Mouse (Mus musculus): Measurements from ENCODE around the gene Kcnt2. TPM values are rescaled to one million over a fixed set of nuclear protein-coding genes. Genes with fewer than 3 reads are reported as not detected.

Gene Kcnt2
- polyA plus RNA-seq, 1 experiment: not detected

DNA sequence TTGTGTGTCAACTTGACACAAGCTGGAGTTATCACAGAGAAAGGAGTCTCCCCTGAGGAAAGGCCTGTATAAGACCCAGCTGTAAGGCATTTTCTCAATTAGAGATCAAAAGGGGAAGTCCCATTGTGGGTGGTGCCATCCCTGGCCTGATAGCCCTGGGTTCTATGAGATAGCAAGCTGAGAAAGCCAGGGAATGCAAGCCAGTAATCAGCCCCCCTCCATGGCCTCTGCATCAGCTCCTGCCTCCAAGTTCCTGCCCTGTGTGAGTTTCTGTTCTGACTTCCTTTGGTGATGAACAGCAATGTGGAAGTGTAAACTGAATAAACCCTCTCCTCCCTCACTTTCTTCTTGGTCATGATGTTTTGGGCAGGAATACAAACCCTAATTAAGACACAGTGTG lies 29.9 kb downstream of the Kcnt2 start:
- TF ChIP-seq POLR2A (IDR thresholded peaks at IDR 0.05; ENCODE audit: borderline replicate concordance, low read depth, low read length): no peak
- H3K4me3 ChIP-seq (ENCODE audit: insufficient read depth, low read length): no peak overlapping the region
- no peaks in the 10 kb centered on the region for H3K4me1 ChIP-seq (ENCODE audit: control insufficient read depth, insufficient read depth, low read length)
- no peak overlapping the region for H3K27ac ChIP-seq (ENCODE audit: insufficient read depth, low read depth, low read length)

DNA sequence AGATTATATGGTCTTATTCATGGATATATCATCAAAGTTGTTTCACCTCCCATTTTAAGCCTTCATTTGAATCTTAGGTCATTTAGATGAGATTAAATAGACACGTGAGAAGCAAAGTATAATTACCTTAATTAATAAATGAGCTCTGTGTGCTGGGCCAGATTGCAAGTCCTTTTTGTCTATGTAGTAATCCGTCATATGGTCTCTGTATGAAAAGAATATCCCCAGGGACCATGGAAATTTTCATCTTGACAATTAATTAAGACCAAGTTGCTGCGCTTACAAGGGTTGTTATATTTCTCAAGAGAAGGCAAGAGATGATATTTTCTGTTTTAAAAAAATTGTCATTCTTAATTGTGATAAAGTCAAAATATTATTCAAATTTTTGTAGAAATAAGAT lies 47.2 kb downstream of the Kcnt2 start:
- no peaks in the 10 kb centered on the region for H3K4me1 ChIP-seq (ENCODE audit: control insufficient read depth, insufficient read depth, low read length)
- H3K27ac ChIP-seq (ENCODE audit: insufficient read depth, low read depth, low read length): no peak overlapping the region
- no peak overlapping the region for H3K4me3 ChIP-seq (ENCODE audit: insufficient read depth, low read length)
- TF ChIP-seq POLR2A (IDR thresholded peaks at IDR 0.05; ENCODE audit: borderline replicate concordance, low read depth, low read length) (no peak), CTCF (IDR thresholded peaks at IDR 0.05; ENCODE audit: low read depth, low read length) (no peak)

DNA sequence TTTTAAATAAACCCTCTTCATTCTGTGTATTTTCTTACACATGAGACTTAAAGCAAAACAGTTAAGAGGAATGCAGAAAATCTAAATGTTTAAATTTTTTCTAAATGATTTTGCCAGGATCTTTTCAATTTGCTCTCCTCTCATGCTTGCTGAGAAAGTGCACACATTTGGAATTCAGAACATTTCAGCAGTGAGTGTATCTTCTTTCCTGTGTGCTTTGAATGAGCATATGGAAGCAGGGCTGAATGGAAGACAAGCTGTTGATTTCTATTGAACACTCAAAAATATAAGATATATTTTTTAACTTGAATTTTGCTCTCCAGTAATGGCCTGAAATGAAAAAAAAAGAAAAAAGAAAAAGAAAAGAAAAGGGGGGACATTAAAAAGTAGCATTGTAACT lies 49.5 kb downstream of the Kcnt2 start:
- Histone ChIP-seq H3K27ac (ENCODE audit: insufficient read depth, low read depth, low read length) (no peak overlapping the region), H3K4me1 (ENCODE audit: control insufficient read depth, insufficient read depth, low read length) (no peaks in the 10 kb centered on the region), H3K4me3 (ENCODE audit: insufficient read depth, low read length) (no peak overlapping the region)
- TF ChIP-seq CTCF (IDR thresholded peaks at IDR 0.05; ENCODE audit: low read depth, low read length): no peak
- no peak for TF ChIP-seq POLR2A (IDR thresholded peaks at IDR 0.05; ENCODE audit: borderline replicate concordance, low read depth, low read length)

DNA sequence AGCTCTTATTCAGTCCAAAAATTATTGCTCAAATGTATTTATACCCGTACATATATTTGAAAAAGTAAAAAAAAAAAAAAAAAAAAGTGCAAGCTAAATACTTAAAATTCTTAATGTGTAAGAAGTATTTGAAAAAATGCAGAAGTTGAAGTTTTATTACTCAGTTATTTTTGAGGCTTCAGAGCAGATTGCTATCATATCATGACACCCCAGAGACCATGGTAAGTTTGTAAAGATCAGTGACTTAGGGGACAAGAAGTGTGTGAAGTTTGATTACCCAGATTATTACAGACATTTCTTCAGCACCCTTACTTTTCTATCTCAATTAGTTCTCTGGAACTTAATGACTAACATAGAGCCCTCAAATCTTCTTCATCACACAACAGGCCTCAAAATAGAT lies 58.3 kb downstream of the Kcnt2 start:
- no peak overlapping the region for H3K27ac ChIP-seq (ENCODE audit: insufficient read depth, low read depth, low read length)
- no peaks in the 10 kb centered on the region for H3K4me1 ChIP-seq (ENCODE audit: control insufficient read depth, insufficient read depth, low read length)
- H3K4me3 ChIP-seq (ENCODE audit: insufficient read depth, low read length): no peak overlapping the region
- TF ChIP-seq CTCF (IDR thresholded peaks at IDR 0.05; ENCODE audit: low read depth, low read length) (no peak), POLR2A (IDR thresholded peaks at IDR 0.05; ENCODE audit: borderline replicate concordance, low read depth, low read length) (no peak)

DNA sequence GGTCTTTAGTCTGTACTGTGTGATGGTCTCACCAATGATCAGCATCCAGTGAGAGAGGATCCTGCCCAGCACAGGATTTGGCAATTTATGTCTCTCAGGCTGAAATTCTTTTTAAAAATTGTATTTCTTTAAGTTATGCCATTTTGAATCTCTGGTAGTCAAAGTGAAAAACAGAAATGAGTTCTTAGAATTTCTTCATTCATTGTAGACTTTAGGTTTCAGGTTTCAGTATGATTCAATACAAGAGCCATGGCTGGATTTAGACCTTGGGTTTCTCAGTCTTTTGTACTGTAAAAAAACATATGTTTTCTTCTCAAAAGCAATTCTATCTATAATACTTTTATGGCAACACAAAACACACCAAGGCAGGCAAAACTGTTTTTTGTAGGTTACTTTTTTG lies 59.4 kb downstream of the Kcnt2 start:
- Histone ChIP-seq H3K27ac (ENCODE audit: insufficient read depth, low read depth, low read length) (no peak overlapping the region), H3K4me3 (ENCODE audit: insufficient read depth, low read length) (no peak overlapping the region), H3K4me1 (ENCODE audit: control insufficient read depth, insufficient read depth, low read length) (no peaks in the 10 kb centered on the region)
- TF ChIP-seq CTCF (IDR thresholded peaks at IDR 0.05; ENCODE audit: low read depth, low read length): no peak
- no peak for TF ChIP-seq POLR2A (IDR thresholded peaks at IDR 0.05; ENCODE audit: borderline replicate concordance, low read depth, low read length)

DNA sequence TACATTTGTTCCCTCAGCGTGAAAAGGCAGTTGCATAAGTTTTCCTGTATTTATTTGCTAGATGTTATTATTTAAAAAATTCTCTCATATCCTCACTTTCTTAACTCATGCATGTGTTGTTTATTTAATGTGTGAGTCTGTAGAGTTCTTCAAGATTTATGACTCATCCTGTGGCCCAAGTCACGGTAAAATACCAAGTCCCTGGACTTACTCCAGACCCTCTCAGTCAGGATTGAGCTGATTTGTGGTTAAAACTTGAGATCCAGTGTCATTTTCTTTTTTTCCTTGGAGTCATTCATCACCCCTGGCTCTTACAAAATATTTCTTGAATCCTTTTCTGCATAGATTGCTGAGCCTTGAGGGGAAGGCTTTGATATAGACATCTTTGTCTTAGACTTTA lies 60.4 kb downstream of the Kcnt2 start:
- TF ChIP-seq POLR2A (IDR thresholded peaks at IDR 0.05; ENCODE audit: borderline replicate concordance, low read depth, low read length): no peak
- no peak for TF ChIP-seq CTCF (IDR thresholded peaks at IDR 0.05; ENCODE audit: low read depth, low read length)
- no peaks in the 10 kb centered on the region for H3K4me1 ChIP-seq (ENCODE audit: control insufficient read depth, insufficient read depth, low read length)
- no peak overlapping the region for H3K27ac ChIP-seq (ENCODE audit: insufficient read depth, low read depth, low read length)
- H3K4me3 ChIP-seq (ENCODE audit: insufficient read depth, low read length): no peak overlapping the region

DNA sequence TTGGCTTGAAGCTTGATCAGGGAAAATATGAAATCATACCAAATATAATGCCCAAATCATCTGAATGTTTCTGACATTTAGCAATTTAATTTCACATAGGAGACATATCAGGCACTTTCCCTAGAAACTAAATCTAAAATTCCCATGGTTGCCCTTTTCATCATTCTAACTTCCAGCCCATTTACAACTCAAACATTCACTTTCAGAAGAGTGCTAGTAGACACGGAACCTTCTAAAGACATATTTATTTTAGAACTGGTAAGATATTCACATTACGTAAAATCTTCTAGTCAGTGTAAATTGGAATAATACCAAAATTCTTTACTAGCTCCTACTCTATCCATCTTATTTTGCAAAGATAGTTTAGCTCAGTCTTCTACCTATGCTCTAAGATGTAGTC lies 64.8 kb downstream of the Kcnt2 start:
- H3K27ac ChIP-seq (ENCODE audit: insufficient read depth, low read depth, low read length): no peak overlapping the region
- TF ChIP-seq CTCF (IDR thresholded peaks at IDR 0.05; ENCODE audit: low read depth, low read length) (no peak), POLR2A (IDR thresholded peaks at IDR 0.05; ENCODE audit: borderline replicate concordance, low read depth, low read length) (no peak)
- no peak overlapping the region for H3K4me3 ChIP-seq (ENCODE audit: insufficient read depth, low read length)
- no peaks in the 10 kb centered on the region for H3K4me1 ChIP-seq (ENCODE audit: control insufficient read depth, insufficient read depth, low read length)

DNA sequence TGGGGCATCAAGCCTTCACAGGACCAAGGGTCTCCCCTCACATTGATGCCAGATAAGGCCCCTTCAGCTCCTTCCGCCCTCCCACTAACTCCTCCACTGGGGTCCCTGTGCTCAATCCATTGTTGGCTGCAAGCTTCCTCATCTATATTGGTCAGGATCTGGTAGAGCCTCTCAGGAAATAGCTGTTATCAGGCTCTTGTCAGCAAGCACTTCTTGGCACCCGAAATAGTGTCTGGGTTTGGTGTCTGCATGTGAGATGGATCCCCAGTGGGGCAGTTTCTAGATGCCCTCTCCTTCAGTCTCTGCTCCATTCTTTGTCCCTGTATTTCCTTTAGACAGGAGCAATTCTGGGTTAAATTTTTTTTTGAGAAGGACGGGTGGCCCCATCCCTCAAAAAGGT lies 79.1 kb downstream of the Kcnt2 start:
- Histone ChIP-seq H3K27ac (ENCODE audit: insufficient read depth, low read depth, low read length) (no peak overlapping the region), H3K4me1 (ENCODE audit: control insufficient read depth, insufficient read depth, low read length) (no peaks in the 10 kb centered on the region), H3K4me3 (ENCODE audit: insufficient read depth, low read length) (no peak overlapping the region)
- TF ChIP-seq POLR2A (IDR thresholded peaks at IDR 0.05; ENCODE audit: borderline replicate concordance, low read depth, low read length): no peak
- no peak for TF ChIP-seq CTCF (IDR thresholded peaks at IDR 0.05; ENCODE audit: low read depth, low read length)

DNA sequence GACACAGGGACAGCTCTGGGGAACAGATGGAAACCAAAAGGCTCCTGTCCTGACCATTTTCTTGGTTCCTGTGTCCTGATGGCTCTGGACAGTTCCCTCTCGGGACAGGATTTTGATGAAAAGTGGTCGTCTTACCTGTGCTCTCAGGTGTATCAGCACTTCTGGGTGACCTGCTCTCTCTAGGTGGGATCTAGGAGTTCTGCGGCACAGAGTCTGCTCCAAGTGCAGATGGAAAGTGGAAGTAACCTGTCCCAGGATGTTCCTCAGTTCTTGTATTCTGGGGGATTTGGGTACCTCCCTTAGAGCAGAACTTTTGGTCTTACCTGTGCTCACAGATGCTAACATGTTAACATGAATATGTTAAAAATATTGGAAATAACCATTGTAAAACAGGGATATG lies 80.8 kb downstream of the Kcnt2 start:
- H3K4me3 ChIP-seq (ENCODE audit: insufficient read depth, low read length): no peak overlapping the region
- TF ChIP-seq CTCF (IDR thresholded peaks at IDR 0.05; ENCODE audit: low read depth, low read length): no peak
- TF ChIP-seq POLR2A (IDR thresholded peaks at IDR 0.05; ENCODE audit: borderline replicate concordance, low read depth, low read length): no peak
- no peak overlapping the region for H3K27ac ChIP-seq (ENCODE audit: insufficient read depth, low read depth, low read length)
- no peaks in the 10 kb centered on the region for H3K4me1 ChIP-seq (ENCODE audit: control insufficient read depth, insufficient read depth, low read length)

DNA sequence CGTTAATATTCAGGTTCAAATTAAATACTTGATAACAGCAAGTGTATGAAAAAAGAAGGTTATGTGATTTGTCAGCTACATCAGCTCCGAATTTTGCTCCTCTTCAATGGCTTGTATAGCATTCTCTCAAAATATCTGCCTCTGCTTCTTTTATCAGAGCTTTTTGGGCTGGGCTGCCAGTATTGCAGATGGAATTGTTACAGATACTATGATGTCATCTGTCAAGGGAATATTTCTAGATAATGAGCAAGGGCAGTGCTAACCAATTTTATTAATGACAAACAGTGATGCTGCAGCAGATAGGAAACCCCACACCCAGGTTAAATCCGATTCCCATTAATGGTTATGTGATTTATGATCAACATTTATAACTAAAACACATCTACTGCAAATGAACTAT lies 87.7 kb downstream of the Kcnt2 start:
- no peak overlapping the region for H3K4me3 ChIP-seq (ENCODE audit: insufficient read depth, low read length)
- no peak overlapping the region for H3K27ac ChIP-seq (ENCODE audit: insufficient read depth, low read depth, low read length)
- TF ChIP-seq CTCF (IDR thresholded peaks at IDR 0.05; ENCODE audit: low read depth, low read length) (no peak), POLR2A (IDR thresholded peaks at IDR 0.05; ENCODE audit: borderline replicate concordance, low read depth, low read length) (no peak)
- no peaks in the 10 kb centered on the region for H3K4me1 ChIP-seq (ENCODE audit: control insufficient read depth, insufficient read depth, low read length)

DNA sequence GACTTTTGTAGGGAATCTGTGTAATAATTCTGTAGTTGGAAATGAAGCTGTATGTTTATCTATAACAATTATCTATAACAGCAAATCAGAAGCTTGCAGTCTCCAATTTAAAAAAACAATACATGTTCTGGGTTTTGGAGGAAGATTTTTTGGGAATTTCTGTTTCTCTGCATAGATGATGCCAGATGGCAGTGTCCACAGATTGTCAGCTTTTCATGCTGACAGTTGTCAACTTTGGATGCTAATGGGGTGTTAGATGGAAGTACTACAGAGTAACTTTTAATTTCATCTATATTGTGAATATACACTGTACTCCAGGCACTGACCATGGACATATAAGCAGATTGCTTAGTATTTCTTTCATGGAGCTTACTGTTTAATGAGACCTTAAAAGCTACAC lies 92.5 kb downstream of the Kcnt2 start:
- H3K27ac ChIP-seq (ENCODE audit: insufficient read depth, low read depth, low read length): no peak overlapping the region
- no peaks in the 10 kb centered on the region for H3K4me1 ChIP-seq (ENCODE audit: control insufficient read depth, insufficient read depth, low read length)
- H3K4me3 ChIP-seq (ENCODE audit: insufficient read depth, low read length): no peak overlapping the region
- TF ChIP-seq POLR2A (IDR thresholded peaks at IDR 0.05; ENCODE audit: borderline replicate concordance, low read depth, low read length) (no peak), CTCF (IDR thresholded peaks at IDR 0.05; ENCODE audit: low read depth, low read length) (no peak)

Data from bone marrow macrophage, adult 2 months (primary cell).